16 mouse cellular contexts compared by ENCODE assay signal in genomic region chr14:104805332-104805731, GRCm38 (mm10).
"Had no signal": no experiment of that assay in that cellular context is flagged by ENCODE, and none has a peak within 500 bp of the region (broad histone marks: within the 10 kb centered on the region; RNA-seq: fewer than 3 reads in every experiment).

No protein-coding gene starts in this region.

- H3K9me3 ChIP-seq: neural tube, embryonic 13.5 days; neural tube, embryonic 15.5 days; stomach, embryonic 15.5 days had no signal

- H3K4me3 ChIP-seq: neural tube, embryonic 13.5 days; neural tube, embryonic 15.5 days; stomach, embryonic 15.5 days had no signal

- H3K4me2 ChIP-seq: neural tube, embryonic 13.5 days; neural tube, embryonic 15.5 days; stomach, embryonic 15.5 days had no signal

- H3K27me3 ChIP-seq: neural tube, embryonic 13.5 days; neural tube, embryonic 15.5 days; stomach, embryonic 15.5 days had no signal

- H3K36me3 ChIP-seq: neural tube, embryonic 13.5 days; neural tube, embryonic 15.5 days; stomach, embryonic 15.5 days had no signal

- H3K4me1 ChIP-seq: neural tube, embryonic 13.5 days; neural tube, embryonic 15.5 days; stomach, embryonic 15.5 days had no signal

- H3K9ac ChIP-seq: neural tube, embryonic 13.5 days; neural tube, embryonic 15.5 days; stomach, embryonic 15.5 days had no signal

- DNase-seq: retina, postnatal 1 day; right cerebral cortex, adult 18-20 months; right cerebral cortex, postnatal 14 days; right cerebral cortex, postnatal 25 days; right cerebral cortex, postnatal 4 days; spleen, adult 18-20 months; thymus, adult 18-20 months; thymus, adult 2 months; thymus, postnatal 14 days; thymus, postnatal 25 days; thymus, postnatal 36 days; thymus, postnatal 4 days had no signal

- H3K27ac ChIP-seq: neural tube, embryonic 13.5 days; neural tube, embryonic 15.5 days; stomach, embryonic 15.5 days; stomach, postnatal 0 days had no signal
